Mouse (Mus musculus): Measurements from ENCODE around the gene Papola. TPM values are rescaled to one million over a fixed set of nuclear protein-coding genes. Genes with fewer than 3 reads are reported as not detected.
A peak's percentile ranks its signal among the peaks of the same experiment; 100 is the strongest.

Gene Papola
- 189 and 225 TPM in 2 replicates for polyA plus RNA-seq (2015; fragmentation: Nextera tagmentation; extraction: Ambion mirVana)

GRCm38 (mm10) chr12:105784196-105784999 lies at the start of gene Papola:
Gene Papola (plus strand): TSS chr12:105784694.
- Histone ChIP-seq H3K27ac (peak within 1 kb of the TSS; percentile 96), H3K4me2 (replicated peaks) (peak within 1 kb of the TSS; percentile 83), H3K9ac (peak within 1 kb of the TSS; percentile 91), H3K9me3 (no peaks in the 10 kb centered on the region), H3K4me3 (replicated peaks) (peak within 1 kb of the TSS; percentile 90), H3K36me3 (no peaks in the 10 kb centered on the region), H3K27me3 (replicated peaks) (no peaks in the 10 kb centered on the region), H3K4me1 (replicated peaks) (peaks cover 2% of the 10 kb centered on the region; the same call in 1 of the 2 replicates)
- under 1% methylated on average over 76 of the region's 85 CpGs for WGBS
- peak; percentile 95 for ATAC-seq

- no peaks in the 10 kb centered on the region for H3K4me1 ChIP-seq (replicated peaks)
- no peak overlapping the region for H3K27ac ChIP-seq
- no peaks in the 10 kb centered on the region for H3K27me3 ChIP-seq (replicated peaks)
- H3K4me2 ChIP-seq (replicated peaks): no peak overlapping the region
- no peak overlapping the region for H3K4me3 ChIP-seq (replicated peaks)
- H3K9me3 ChIP-seq: no peaks in the 10 kb centered on the region
- no peak overlapping the region for H3K9ac ChIP-seq
- 67% methylated on average over 7 of the region's 7 CpGs for WGBS
- ATAC-seq: no peak
- H3K36me3 ChIP-seq: no peaks in the 10 kb centered on the region
Measured at GRCm38 (mm10) chr12:105735226-105735888, 49.1 kb upstream of the Papola start.

DNA sequence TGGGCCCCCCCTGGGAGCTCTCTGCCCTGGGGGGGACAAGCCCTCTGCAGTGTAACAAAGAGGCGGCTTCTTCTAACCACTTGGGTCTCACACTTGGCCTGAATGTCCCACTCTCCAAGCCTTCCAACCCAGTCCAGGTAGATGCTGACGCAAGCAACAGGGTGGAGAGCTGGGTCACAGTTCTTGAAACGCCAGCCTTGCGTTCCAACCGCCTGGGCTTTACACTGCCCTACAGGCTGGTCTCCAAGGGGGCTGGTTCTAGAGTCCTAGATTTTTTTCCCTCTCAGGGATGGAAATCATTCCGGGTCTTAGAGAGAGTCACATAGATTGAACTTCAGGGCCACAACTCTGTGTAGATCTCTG lies 48.6 kb upstream of the Papola start:
- no peaks in the 10 kb centered on the region for H3K36me3 ChIP-seq
- no peaks in the 10 kb centered on the region for H3K4me1 ChIP-seq (replicated peaks)
- 89% methylated on average over 6 of the region's 6 CpGs for WGBS
- no peak overlapping the region for H3K27ac ChIP-seq
- no peaks in the 10 kb centered on the region for H3K9me3 ChIP-seq
- no peaks in the 10 kb centered on the region for H3K27me3 ChIP-seq (replicated peaks)
- no peak overlapping the region for H3K4me2 ChIP-seq (replicated peaks)
- H3K9ac ChIP-seq: no peak overlapping the region
- no peak overlapping the region for H3K4me3 ChIP-seq (replicated peaks)
- ATAC-seq: no peak

DNA sequence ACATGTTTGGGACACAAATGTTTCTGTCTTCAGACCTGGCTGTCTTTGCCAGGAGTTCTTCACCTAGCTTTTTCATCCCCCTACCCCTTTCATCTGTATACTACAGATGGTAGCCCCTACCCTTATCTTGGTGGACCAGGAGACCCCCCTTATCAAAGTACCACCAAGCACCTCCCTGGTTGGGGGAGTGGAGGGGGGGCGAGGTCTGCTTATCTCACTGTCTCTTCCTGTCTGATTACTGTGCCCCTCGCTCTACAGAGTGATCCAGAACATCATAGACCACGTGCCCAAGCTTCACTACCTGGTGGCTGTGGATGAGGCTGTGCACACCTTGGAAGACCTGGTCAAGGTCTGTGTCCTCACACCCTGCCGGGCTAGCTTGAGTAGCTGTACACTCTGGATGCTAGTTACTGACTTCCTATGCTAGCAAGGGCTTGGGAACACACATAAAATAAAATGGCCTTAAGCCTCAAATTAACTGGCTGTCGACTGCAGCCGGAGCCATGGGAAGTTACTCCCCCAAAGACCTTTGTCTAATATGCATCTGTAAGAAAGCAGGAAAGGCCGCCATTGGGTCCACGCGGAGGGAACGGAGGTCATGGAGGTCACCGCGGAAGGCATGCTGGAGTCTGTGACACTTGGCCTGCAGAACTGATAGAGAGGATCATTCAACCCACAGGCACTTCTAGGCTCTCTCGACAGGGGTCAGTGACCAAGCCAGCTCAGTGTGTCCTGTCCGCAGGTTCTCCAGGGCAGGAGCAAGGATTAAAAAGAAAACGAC lies 46.0 kb upstream of the Papola start:
- Histone ChIP-seq H3K4me3 (replicated peaks) (no peak overlapping the region), H3K4me2 (replicated peaks) (no peak overlapping the region), H3K9ac (no peak overlapping the region), H3K27ac (no peak overlapping the region), H3K9me3 (no peaks in the 10 kb centered on the region), H3K4me1 (replicated peaks) (no peaks in the 10 kb centered on the region), H3K27me3 (replicated peaks) (no peaks in the 10 kb centered on the region), H3K36me3 (no peaks in the 10 kb centered on the region)
- 80% methylated on average over 15 of the region's 15 CpGs for WGBS
- ATAC-seq: no peak

DNA sequence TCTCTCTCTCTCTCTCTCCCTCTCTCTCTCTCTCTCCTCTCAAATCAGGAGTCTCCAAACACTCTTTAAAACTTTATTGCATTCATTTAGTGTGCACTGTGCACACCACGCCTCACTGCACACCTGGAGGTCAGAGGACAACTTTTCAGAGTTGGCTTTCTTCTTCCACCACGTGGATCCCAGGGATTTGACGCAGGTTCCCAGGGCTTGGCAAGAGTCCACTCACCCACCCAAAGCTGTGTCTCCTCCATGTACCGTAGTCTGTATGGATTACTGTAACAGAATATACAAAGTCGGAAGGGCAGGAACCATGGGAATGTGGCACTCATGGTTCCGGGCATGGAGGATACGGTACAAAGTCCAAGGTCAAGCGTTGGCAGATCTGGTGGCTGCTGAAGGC lies 44.8 kb upstream of the Papola start:
- no peak for ATAC-seq
- no peak overlapping the region for H3K4me3 ChIP-seq (replicated peaks)
- 87% methylated on average over 8 of the region's 8 CpGs for whole genome bisulfite sequencing
- H3K9me3 ChIP-seq: no peaks in the 10 kb centered on the region
- no peak overlapping the region for H3K4me2 ChIP-seq (replicated peaks)
- no peak overlapping the region for H3K9ac ChIP-seq
- no peaks in the 10 kb centered on the region for H3K36me3 ChIP-seq
- H3K4me1 ChIP-seq (replicated peaks): no peaks in the 10 kb centered on the region
- H3K27ac ChIP-seq: no peak overlapping the region
- no peaks in the 10 kb centered on the region for H3K27me3 ChIP-seq (replicated peaks)

DNA sequence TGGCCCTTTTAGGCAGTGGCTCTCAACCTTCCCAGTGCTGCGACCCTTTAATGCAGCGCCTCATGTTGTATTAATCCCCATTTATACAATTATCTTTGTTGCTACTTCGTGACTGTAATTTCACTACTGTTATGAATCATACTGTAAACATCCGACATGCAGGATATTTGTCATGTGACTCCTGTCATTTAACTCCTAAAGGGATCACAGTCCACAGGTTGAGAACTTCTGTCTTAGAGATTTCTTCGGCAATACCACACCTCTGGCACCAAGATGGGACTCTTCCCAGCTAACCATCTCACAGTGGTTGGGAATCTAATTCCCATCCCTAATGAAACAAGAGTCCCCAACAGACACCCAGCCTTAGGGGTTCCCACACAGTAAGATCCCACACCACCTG lies 36.4 kb upstream of the Papola start:
- Histone ChIP-seq H3K9ac (no peak overlapping the region), H3K27me3 (replicated peaks) (no peaks in the 10 kb centered on the region), H3K36me3 (no peaks in the 10 kb centered on the region), H3K4me2 (replicated peaks) (no peak overlapping the region), H3K4me3 (replicated peaks) (no peak overlapping the region), H3K27ac (no peak overlapping the region), H3K4me1 (replicated peaks) (0 out of 2 replicates have a peak, but pooled peaks cover 3% of the 10 kb centered on the region), H3K9me3 (no peaks in the 10 kb centered on the region)
- ATAC-seq: peak; percentile 55
- 49% methylated on average over 5 of the region's 5 CpGs for WGBS

- Histone ChIP-seq H3K4me1 (replicated peaks) (peaks cover 3% of the 10 kb centered on the region; the same call in 1 of the 2 replicates), H3K4me2 (replicated peaks) (no peak overlapping the region), H3K27me3 (replicated peaks) (no peaks in the 10 kb centered on the region), H3K9me3 (no peaks in the 10 kb centered on the region), H3K4me3 (replicated peaks) (no peak overlapping the region), H3K36me3 (no peaks in the 10 kb centered on the region), H3K9ac (no peak overlapping the region), H3K27ac (peak overlapping the region; percentile 52; the same call in 1 of the 2 replicates)
- peak; percentile 73 for ATAC-seq
- WGBS: 58% methylated on average over 10 of the region's 10 CpGs
Measured at GRCm38 (mm10) chr12:105753813-105754212, 30.7 kb upstream of the Papola start.

- peak overlapping the region; percentile 74 for H3K27ac ChIP-seq
- peak; percentile 84 for ATAC-seq
- H3K9ac ChIP-seq: no peak overlapping the region
- H3K4me3 ChIP-seq (replicated peaks): no peak overlapping the region
- H3K36me3 ChIP-seq: no peaks in the 10 kb centered on the region
- no peaks in the 10 kb centered on the region for H3K9me3 ChIP-seq
- H3K4me2 ChIP-seq (replicated peaks): peak overlapping the region; percentile 33
- WGBS: 24% methylated on average over 15 of the region's 15 CpGs
- peaks cover 1% of the 10 kb centered on the region; the same call in 1 of the 2 replicates for H3K4me1 ChIP-seq (replicated peaks)
- H3K27me3 ChIP-seq (replicated peaks): no peaks in the 10 kb centered on the region
Measured at GRCm38 (mm10) chr12:105757816-105758497, 26.5 kb upstream of the Papola start.

DNA sequence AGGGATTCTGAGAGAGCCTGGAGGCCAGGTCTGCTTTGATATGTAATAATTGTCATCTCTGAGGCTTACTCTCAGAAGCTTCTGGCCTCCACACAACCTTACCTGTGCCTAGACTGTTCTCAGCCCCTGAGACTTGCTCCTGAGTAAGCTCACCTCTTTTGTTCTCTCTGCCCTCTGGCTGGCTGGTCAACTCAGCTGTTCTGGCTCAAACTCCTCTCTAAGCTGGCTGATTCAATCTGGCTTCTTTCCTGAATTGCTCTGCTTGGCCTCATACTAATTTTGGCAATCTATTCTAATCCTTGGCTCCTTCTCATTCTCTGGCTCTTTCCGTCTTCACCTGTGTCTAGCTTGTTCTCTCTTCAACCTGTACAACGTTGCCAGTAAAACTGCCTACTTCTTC lies 25.6 kb upstream of the Papola start:
- Histone ChIP-seq H3K36me3 (no peaks in the 10 kb centered on the region), H3K27me3 (replicated peaks) (no peaks in the 10 kb centered on the region), H3K9me3 (no peaks in the 10 kb centered on the region), H3K4me3 (replicated peaks) (no peak overlapping the region), H3K9ac (no peak overlapping the region), H3K4me2 (replicated peaks) (no peak overlapping the region), H3K4me1 (replicated peaks) (no peaks in the 10 kb centered on the region; the same call in 1 of the 2 replicates), H3K27ac (0 out of 2 replicates have a peak overlapping the region, but pooled peaks have one; percentile 20)
- no peak for ATAC-seq
- 73% methylated on average over 2 of the region's 2 CpGs for WGBS

- Histone ChIP-seq H3K9me3 (no peaks in the 10 kb centered on the region), H3K27me3 (replicated peaks) (no peaks in the 10 kb centered on the region), H3K4me1 (replicated peaks) (no peaks in the 10 kb centered on the region; the same call in 1 of the 2 replicates), H3K4me2 (replicated peaks) (peak overlapping the region; percentile 21; the same call in 1 of the 2 replicates), H3K4me3 (replicated peaks) (no peak overlapping the region), H3K27ac (peak overlapping the region; percentile 71), H3K36me3 (no peaks in the 10 kb centered on the region), H3K9ac (no peak overlapping the region)
- peak; percentile 68 for ATAC-seq
- 16% methylated on average over 10 of the region's 10 CpGs for WGBS
Measured at GRCm38 (mm10) chr12:105759849-105760478, 24.5 kb upstream of the Papola start.

DNA sequence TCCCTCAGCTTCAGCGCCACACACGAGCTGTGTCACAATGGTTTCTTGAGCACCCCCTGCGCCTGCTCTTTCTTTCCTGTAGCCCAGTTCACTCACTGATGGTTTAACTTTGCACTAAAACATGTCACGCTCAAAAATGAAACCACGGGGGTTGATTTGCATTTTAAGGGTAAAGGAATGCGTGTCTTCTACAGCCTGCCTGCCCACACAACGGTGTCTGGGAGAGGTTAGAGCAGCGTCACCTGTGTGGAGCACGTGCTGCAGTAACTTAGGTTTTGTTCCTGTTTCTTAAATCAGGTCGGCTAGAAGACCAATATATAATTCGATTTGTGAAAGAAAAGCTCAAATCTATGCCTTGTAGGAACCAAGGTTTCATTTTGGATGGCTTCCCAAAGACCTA lies 23.3 kb upstream of the Papola start:
- H3K4me2 ChIP-seq (replicated peaks): no peak overlapping the region
- WGBS: 64% methylated on average over 11 of the region's 11 CpGs
- no peak overlapping the region for H3K27ac ChIP-seq
- no peak overlapping the region for H3K4me3 ChIP-seq (replicated peaks)
- H3K27me3 ChIP-seq (replicated peaks): no peaks in the 10 kb centered on the region
- no peaks in the 10 kb centered on the region for H3K9me3 ChIP-seq
- H3K4me1 ChIP-seq (replicated peaks): no peaks in the 10 kb centered on the region; the same call in 1 of the 2 replicates
- no peaks in the 10 kb centered on the region for H3K36me3 ChIP-seq
- no peak overlapping the region for H3K9ac ChIP-seq
- ATAC-seq: no peak
